Mouse (Mus musculus): ENCODE data around the gene Pld3.

GRCm38 (mm10) chr7:27590566-27591213, 37.7 kb upstream of the Pld3 start:
- TF ChIP-seq POLR2A (IDR thresholded peaks at IDR 0.05; ENCODE audit: low read depth, low read length) (no peak), CTCF (IDR thresholded peaks at IDR 0.05; ENCODE audit: borderline replicate concordance, insufficient read depth, low read length) (no peak)
